Mouse (Mus musculus) midbrain, embryonic 10.5 days (tissue): ENCODE measurements around the gene Pofut2. TPM values are rescaled to one million over a fixed set of nuclear protein-coding genes. Genes with fewer than 3 reads are reported as not detected.

Experiments used
- DNase-seq: peaks from one replicate; pipeline ENCODE4 v3.0.0-alpha.2; 2017; ENCODE audit warnings: low spot score
- H3K27ac ChIP-seq: fragments of 300-500 bp; sonication (generic); replicated peaks from 2 replicates; pipeline ENCODE4 v1.5.1; 2016; ENCODE audit warnings: mild to moderate bottlenecking
- H3K27me3 ChIP-seq: fragments of 300-500 bp; sonication (generic); 2 replicates; pipeline ENCODE4 v1.6.1; 2016; ENCODE audit warnings: low read depth, mild to moderate bottlenecking; ENCODE audit not compliant: poor library complexity, severe bottlenecking
- H3K36me3 ChIP-seq: fragments of 300-500 bp; sonication (generic); 2 replicates; pipeline ENCODE4 v1.6.1; 2016; ENCODE audit warnings: mild to moderate bottlenecking, moderate library complexity
- H3K4me1 ChIP-seq: fragments of 300-500 bp; sonication (generic); 2 replicates; pipeline ENCODE4 v1.6.1; 2016
- H3K4me3 ChIP-seq: fragments of 300-500 bp; sonication (generic); 2 replicates; pipeline ENCODE4 v1.5.1; 2016; ENCODE audit warnings: mild to moderate bottlenecking, moderate library complexity
- H3K9me3 ChIP-seq: fragments of 300-500 bp; sonication (generic); replicated peaks from 2 replicates; pipeline ENCODE4 v1.6.1; 2016; ENCODE audit warnings: mild to moderate bottlenecking
- WGBS: fragments of 180-500 bp; shearing (Covaris S2); methylation state at CpG from one replicate; pipeline ENCODE4 v1.1.7; 2016; 5-methylcytosine and 5-hydroxymethylcytosine counted together
- polyA plus RNA-seq: library from polyadenylated mRNA; unstranded; fragments of >200 nt; fragmentation: Nextera tagmentation; extraction: Ambion mirVana; gene quantifications from 2 replicates; pipeline ENCODE4 v1.2.1, GENCODE M21; 2016

Gene Pofut2
- polyA plus RNA-seq, 1 experiment from 2014 or later = 82.2 TPM

- Histone ChIP-seq H3K27me3 (no peaks in the 10 kb centered on the region), H3K4me3 (no peak overlapping the region), H3K36me3 (no peaks in the 10 kb centered on the region; the same call in 1 of the 2 replicates), H3K9me3 (no peaks in the 10 kb centered on the region), H3K27ac (no peak overlapping the region), H3K4me1 (no peaks in the 10 kb centered on the region)
- 88% methylated on average over 9 of the region's 9 CpGs for WGBS
- no peak for DNase-seq
Measured at GRCm38 (mm10) chr10:77314711-77315266, 55.8 kb downstream of the Pofut2 start.

DNA sequence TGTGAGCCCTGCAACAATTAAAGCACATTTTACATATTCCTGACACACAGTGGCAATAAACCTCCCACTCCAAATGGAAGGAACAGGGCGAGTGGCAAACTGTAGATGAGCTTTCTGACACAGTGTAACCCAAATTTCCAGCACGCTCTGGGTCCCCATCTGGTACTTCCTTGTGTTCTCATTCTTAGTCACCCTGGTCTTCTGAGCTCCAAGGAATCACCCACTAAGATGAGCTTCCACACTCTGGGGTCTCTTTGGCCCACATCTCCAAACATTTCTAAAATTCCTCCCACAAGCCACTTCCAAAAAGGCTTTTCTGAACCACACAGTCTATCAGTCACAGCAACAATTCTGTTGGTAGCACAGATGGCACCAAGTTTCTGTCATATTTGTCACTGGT, 56.7 kb downstream of the Pofut2 start:
- no peaks in the 10 kb centered on the region for H3K27me3 ChIP-seq
- no peak for DNase-seq
- H3K27ac ChIP-seq = no peak overlapping the region
- no peaks in the 10 kb centered on the region; the same call in 1 of the 2 replicates for H3K36me3 ChIP-seq
- H3K4me1 ChIP-seq = no peaks in the 10 kb centered on the region
- H3K9me3 ChIP-seq = no peaks in the 10 kb centered on the region
- 84% methylated on average over 2 of the region's 2 CpGs for WGBS
- H3K4me3 ChIP-seq = no peak overlapping the region

Other genes starting within 250 kb of the Pofut2 start
- 37.2 and 37.9 TPM in 2 replicates for gene Slc19a1, start 227.0 kb upstream of the Pofut2 start, polyA plus RNA-seq
- gene Col18a1, start 92.7 kb upstream of the Pofut2 start, polyA plus RNA-seq = 146 and 155 TPM in 2 replicates
- 6.0 and 6.1 TPM in 2 replicates for gene Adarb1, start 159.1 kb downstream of the Pofut2 start, polyA plus RNA-seq